Mouse (Mus musculus) stomach, embryonic 15.5 days (tissue): ENCODE measurements around the gene Klhl26. TPM values are rescaled to one million over a fixed set of nuclear protein-coding genes. Genes with fewer than 3 reads are reported as not detected.

Source experiments
- ATAC-seq: fragments of 200-750 bp; cut with Nextera tagmentation; 2 replicates; pipeline ENCODE4 v1.8.0; 2017; ENCODE audit warnings: low read depth, moderate number of reproducible peaks, moderate TSS enrichment; ENCODE audit not compliant: insufficient read depth, low FRiP score
- H3K27ac ChIP-seq: fragments of 300-500 bp; sonication (generic); 2 replicates; pipeline ENCODE4 v1.5.1; 2015; ENCODE audit warnings: mild to moderate bottlenecking, inconsistent platforms
- H3K27me3 ChIP-seq: fragments of 300-500 bp; sonication (generic); replicated peaks from 2 replicates; pipeline ENCODE4 v1.6.1; 2015; ENCODE audit warnings: inconsistent platforms
- H3K36me3 ChIP-seq: fragments of 300-500 bp; sonication (generic); 2 replicates; pipeline ENCODE4 v1.6.1; 2015; ENCODE audit warnings: inconsistent platforms
- H3K4me1 ChIP-seq: fragments of 300-500 bp; sonication (generic); 2 replicates; pipeline ENCODE4 v1.6.1; 2015; ENCODE audit warnings: inconsistent platforms
- H3K4me2 ChIP-seq: fragments of 300-500 bp; sonication (generic); 2 replicates; pipeline ENCODE4 v1.6.1; 2015; ENCODE audit warnings: mild to moderate bottlenecking, inconsistent platforms
- H3K4me3 ChIP-seq: fragments of 300-500 bp; sonication (generic); replicated peaks from 2 replicates; pipeline ENCODE4 v1.5.1; 2015; ENCODE audit warnings: inconsistent platforms
- H3K9ac ChIP-seq: fragments of 300-500 bp; sonication (generic); 2 replicates; pipeline ENCODE4 v1.6.1; 2015; ENCODE audit warnings: inconsistent platforms
- H3K9me3 ChIP-seq: fragments of 300-500 bp; sonication (generic); 2 replicates; pipeline ENCODE4 v1.6.1; 2016; ENCODE audit warnings: inconsistent platforms
- WGBS: fragments of 180-500 bp; shearing (Covaris S2); methylation state at CpG from one replicate; pipeline ENCODE4 v1.1.7; 2015; 5-methylcytosine and 5-hydroxymethylcytosine counted together
- polyA plus RNA-seq: library from polyadenylated mRNA; unstranded; fragments of >200 nt; fragmentation: Nextera tagmentation; extraction: Ambion mirVana; gene quantifications from 2 replicates; pipeline ENCODE4 v1.2.1, GENCODE M21; 2015

Klhl26 gene
- polyA plus RNA-seq, 1 experiment from 2014 or later: 20.5 TPM

DNA sequence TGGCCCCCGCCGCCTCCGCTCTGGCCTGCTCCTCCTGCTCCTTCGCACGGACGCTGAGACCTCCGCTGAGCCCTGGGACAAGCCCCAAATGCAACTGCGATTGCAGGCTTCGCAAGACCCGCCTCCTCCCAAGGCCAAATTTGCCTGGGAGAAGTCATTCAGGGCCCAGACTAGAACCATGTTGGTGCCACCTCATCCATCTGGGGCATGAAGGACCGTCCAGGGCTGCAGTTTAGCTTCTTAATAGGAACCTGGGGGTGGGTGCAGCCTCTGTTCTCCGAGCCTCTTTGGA is 18.9 kb upstream of the Klhl26 start:
- peaks cover 98% of the 10 kb centered on the region for H3K27me3 ChIP-seq
- no peaks in the 10 kb centered on the region for H3K36me3 ChIP-seq
- no peaks in the 10 kb centered on the region for H3K9me3 ChIP-seq
- no peak overlapping the region for H3K27ac ChIP-seq
- 10% methylated on average over 12 of the region's 12 CpGs for WGBS
- no peak overlapping the region for H3K4me2 ChIP-seq
- H3K4me1 ChIP-seq: peaks cover 32% of the 10 kb centered on the region
- no peak overlapping the region; the same call in 1 of the 2 replicates for H3K4me3 ChIP-seq
- no peak for ATAC-seq
- no peak overlapping the region for H3K9ac ChIP-seq

DNA sequence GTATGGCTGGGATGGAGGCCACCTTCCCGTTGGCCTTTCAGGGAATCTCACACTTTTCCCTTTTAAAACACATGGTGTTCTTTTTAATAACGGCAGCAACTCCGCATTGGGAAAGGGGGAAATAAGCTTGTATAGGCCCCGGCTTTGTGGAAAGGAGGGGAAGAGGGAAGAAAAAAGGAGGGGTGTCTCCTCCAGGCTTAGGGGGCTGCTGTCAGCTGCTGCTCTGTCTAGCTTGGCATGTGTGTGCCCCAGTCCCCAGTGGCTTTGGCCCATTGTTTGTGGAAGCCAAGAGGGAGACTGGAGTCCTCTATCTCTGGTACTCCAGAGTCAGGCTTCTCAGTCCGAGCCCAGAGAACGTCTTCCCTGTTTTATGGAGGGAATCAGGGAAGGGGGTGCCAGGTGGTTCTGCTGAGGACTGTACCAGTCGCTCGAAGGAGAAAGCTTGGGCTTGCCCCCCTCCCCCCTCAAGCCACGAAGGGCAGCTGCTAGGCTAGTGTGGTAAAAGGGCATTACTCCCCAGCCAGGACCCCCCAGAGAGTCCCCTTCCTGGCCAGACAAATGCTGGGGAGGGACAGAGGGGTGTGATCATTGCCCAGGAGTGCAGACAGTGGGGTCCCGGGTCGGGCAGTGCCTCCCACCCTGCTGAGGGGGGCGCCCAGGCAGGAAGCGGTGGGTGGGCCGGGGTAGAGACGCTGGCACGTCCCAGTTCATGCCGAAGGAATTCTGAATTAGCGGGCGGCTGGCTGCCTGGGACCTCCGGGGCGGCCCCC is 18.4 kb upstream of the Klhl26 start:
- 8% methylated on average over 20 of the region's 21 CpGs for WGBS
- Histone ChIP-seq H3K4me2 (no peak overlapping the region), H3K9ac (no peak overlapping the region)

DNA sequence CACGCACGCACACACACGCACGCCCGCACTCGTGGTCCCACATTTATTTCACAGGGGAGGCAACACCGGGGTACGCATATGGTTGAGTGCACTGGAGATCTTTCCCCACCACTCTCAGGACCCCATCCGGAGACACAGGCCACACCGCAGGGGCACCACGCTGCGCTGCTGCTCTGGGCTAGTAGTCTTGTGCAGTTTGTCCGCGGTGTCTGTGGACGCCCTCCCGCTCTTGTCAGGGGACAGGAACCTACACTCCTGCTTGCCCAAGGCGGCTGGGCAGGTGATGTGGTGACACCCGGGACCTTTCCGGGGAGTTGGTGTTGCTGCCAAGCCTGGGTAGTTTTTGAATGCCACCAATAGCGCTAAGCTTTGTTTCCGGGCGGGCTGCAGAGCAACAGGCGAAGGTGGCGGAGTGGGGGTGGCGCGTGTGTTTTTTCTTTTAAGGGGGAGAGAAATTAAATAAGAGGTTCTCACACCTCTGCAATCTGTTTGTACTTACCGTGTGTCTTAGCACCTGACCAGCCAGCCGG is 17.7 kb upstream of the Klhl26 start:
- H3K36me3 ChIP-seq: no peaks in the 10 kb centered on the region
- peak overlapping the region; percentile 12; the same call in 1 of the 2 replicates for H3K4me3 ChIP-seq
- no peaks in the 10 kb centered on the region for H3K9me3 ChIP-seq
- no peak overlapping the region for H3K27ac ChIP-seq
- H3K9ac ChIP-seq: no peak overlapping the region
- peaks cover 98% of the 10 kb centered on the region for H3K27me3 ChIP-seq
- WGBS: 4% methylated on average over 28 of the region's 28 CpGs
- peaks cover 35% of the 10 kb centered on the region for H3K4me1 ChIP-seq
- peak overlapping the region; percentile 82; the same call in 1 of the 2 replicates for H3K4me2 ChIP-seq
- ATAC-seq: no peak

More for the DNA sequence above, 18.4 kb upstream of the Klhl26 start:
- H3K27ac ChIP-seq: no peak overlapping the region
- no peak for ATAC-seq
- no peaks in the 10 kb centered on the region for H3K36me3 ChIP-seq
- H3K27me3 ChIP-seq: peaks cover 98% of the 10 kb centered on the region
- no peaks in the 10 kb centered on the region for H3K9me3 ChIP-seq
- H3K4me3 ChIP-seq: no peak overlapping the region; the same call in 1 of the 2 replicates
- peaks cover 30% of the 10 kb centered on the region for H3K4me1 ChIP-seq

DNA sequence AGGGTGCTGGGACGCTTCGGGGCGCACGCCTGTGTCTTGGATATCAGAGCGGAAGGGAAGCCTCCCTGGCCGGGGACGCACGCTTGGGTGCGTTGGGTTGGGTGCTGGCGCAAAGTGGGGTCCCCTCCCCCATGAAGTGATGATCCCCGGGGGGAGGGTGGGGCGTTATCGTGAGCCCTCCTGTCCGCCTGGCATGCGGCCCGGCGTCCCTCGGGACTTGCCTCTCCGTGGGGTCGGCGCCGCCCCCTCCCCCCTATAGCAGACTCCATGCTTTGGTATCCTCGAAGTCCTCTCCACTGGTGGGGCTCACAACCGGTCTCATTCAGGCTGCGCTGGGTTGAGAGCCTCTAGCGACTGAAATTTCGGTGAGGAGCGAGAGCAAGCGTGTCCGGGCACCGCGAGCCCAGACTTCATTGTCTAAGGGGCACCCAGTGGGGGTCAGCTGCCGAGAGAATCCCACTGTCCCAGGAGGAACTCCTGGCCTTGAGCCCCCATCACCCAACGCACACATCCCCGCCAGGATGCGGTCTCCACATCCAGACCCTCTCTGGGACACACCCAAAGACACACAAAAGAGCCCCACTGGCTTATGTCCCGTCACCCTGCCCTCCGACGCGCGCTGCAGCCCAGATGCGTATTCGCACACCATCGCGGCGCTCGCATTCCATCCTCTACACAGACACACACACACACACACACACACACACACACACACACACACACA is 17.1 kb upstream of the Klhl26 start:
- Histone ChIP-seq H3K36me3 (no peaks in the 10 kb centered on the region), H3K27me3 (peaks cover 98% of the 10 kb centered on the region), H3K4me1 (peaks cover 42% of the 10 kb centered on the region), H3K4me3 (peak overlapping the region; percentile 39), H3K27ac (no peak overlapping the region), H3K4me2 (peak overlapping the region; percentile 82), H3K9me3 (no peaks in the 10 kb centered on the region), H3K9ac (no peak overlapping the region)
- WGBS: 1% methylated on average over 47 of the region's 47 CpGs
- ATAC-seq: no peak

DNA sequence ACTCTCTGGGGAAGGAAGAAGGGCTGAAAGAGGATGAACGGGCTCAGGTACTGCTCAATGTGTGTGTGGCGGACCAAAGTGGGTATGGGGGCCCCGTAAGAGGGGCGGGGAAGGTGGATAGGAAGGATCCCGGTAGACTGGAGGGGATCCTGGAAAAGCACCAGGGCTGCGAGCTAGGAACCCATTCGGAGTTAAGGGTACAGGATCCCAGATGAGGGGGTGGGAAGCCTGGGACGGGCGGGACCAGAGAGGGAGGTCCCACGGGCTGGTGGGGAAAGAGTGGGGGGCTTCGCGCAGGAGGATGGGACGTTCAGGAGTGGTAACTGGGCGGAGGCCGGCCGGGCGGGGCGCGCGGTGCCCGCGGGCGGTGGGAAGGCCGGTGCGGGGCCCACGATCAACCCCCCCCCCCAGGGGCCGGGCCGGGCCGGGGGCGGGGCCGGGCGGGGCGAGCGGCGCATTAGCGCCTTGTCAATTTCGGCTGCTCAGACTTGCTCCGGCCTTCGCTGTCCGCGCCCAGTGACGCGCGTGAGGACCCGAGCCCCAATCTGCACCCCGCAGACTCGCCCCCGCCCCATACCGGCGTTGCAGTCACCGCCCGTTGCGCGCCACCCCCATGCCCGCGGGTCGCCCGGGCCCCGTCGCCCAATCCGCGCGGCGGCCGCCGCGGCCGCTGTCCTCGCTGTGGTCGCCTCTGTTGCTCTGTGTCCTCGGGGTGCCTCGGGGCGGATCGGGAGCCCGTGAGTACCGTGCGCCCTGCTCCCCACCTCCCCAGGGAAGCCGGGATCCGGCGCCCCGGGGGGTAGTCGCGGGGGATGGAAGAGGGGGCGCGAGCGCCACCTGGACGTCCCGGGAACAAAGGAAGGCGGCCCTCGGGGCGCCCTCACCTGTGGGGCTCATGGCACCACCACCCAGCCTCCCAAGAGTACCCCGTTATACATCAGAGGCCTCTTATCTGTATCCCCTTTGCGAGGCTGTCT is 16.2 kb upstream of the Klhl26 start, which contains the start of gene Crlf1:
Crlf1 (plus strand) TSS at position 495 of the 977 bp plus-strand sequence.
- Histone ChIP-seq H3K27ac (no peak within 1 kb of the TSS), H3K9ac (no peak within 1 kb of the TSS), H3K36me3 (no peaks in the 10 kb centered on the region), H3K4me2 (peak within 1 kb of the TSS; percentile 82), H3K4me1 (peaks cover 51% of the 10 kb centered on the region), H3K4me3 (peak within 1 kb of the TSS; percentile 39), H3K27me3 (peaks cover 98% of the 10 kb centered on the region), H3K9me3 (no peaks in the 10 kb centered on the region)
- ATAC-seq: no peak
- under 1% methylated on average over 70 of the region's 93 CpGs for WGBS

DNA sequence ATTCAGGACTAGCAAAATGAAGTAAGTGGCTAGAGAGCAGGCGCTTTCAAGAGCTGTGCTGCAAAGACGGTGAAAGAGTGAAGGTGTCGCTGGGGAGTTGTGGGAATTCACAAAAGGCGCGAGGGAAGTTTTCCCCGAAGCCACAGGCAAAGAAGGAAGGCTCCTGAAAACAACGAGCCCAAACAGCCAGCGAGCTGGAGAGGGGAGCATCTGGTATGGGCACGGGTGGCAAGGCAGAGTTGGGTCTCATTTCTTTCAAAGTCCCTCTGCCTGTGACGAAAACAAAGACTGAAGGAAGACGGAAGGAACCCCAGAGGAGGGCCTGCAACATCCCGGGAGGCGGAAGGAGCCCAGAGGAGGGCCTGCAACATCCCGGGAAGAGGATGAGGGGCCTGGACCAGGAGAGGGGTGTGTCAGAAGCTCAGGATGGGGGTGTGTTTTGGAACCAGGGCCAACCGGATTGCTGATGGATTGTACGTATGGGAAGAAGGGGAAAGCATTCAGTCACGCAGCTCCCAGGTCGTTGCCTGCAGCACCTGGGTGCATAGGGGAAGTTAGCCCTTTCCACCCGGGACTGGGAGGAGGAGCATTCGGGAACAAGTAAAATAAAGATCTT is 14.2 kb upstream of the Klhl26 start:
- Histone ChIP-seq H3K36me3 (no peaks in the 10 kb centered on the region), H3K27me3 (peaks cover 96% of the 10 kb centered on the region), H3K4me2 (no peak overlapping the region; the same call in 1 of the 2 replicates), H3K27ac (no peak overlapping the region), H3K9me3 (no peaks in the 10 kb centered on the region), H3K4me1 (peaks cover 57% of the 10 kb centered on the region), H3K4me3 (no peak overlapping the region), H3K9ac (no peak overlapping the region)
- 9% methylated on average over 20 of the region's 20 CpGs for WGBS
- ATAC-seq: no peak

DNA sequence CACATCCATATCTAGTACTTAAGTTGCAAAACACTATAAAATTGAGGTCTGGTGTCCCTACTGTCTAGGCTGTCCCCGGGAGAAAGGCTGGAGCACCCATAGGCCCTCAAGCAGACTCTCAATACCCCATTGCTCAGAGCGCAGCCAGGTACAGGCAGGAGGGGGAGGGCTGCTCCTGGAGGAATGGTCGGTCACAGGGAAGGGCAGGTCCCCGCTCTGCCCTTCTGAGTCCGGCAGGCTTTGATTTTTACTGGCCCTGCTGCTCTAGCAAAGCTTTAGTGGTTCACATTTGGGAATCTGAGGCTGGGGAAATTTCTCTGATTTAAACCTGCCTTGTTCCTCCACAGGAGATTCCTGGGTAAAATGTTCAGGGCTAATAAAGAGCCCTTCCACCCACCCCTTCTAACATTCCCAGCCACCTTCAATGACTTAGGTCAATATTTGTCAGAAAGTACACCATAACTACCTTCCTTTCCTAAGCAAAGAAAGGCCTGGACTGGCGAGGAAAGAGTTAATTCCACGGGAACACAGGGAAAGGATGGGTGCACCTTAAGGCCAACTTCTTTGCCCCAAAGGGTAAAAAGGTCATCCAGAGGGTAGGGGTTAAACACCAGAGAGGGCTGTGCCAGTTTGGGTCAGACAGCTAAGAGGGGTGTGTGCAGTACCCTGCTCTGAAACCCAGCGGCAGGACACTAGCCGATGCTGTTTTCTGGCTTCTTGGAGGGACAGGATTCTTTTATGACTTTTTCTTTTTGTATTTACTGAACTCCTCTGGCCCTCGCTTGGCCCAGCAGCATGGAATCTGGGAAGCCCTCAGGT is 13.5 kb upstream of the Klhl26 start:
- ATAC-seq: no peak
- no peaks in the 10 kb centered on the region for H3K9me3 ChIP-seq
- H3K4me3 ChIP-seq: peak overlapping the region; percentile 35
- H3K9ac ChIP-seq: no peak overlapping the region
- WGBS: 25% methylated on average over 10 of the region's 10 CpGs
- peaks cover 96% of the 10 kb centered on the region for H3K27me3 ChIP-seq
- no peak overlapping the region for H3K27ac ChIP-seq
- no peaks in the 10 kb centered on the region for H3K36me3 ChIP-seq
- H3K4me1 ChIP-seq: peaks cover 57% of the 10 kb centered on the region
- peak overlapping the region; percentile 65; the same call in 1 of the 2 replicates for H3K4me2 ChIP-seq

DNA sequence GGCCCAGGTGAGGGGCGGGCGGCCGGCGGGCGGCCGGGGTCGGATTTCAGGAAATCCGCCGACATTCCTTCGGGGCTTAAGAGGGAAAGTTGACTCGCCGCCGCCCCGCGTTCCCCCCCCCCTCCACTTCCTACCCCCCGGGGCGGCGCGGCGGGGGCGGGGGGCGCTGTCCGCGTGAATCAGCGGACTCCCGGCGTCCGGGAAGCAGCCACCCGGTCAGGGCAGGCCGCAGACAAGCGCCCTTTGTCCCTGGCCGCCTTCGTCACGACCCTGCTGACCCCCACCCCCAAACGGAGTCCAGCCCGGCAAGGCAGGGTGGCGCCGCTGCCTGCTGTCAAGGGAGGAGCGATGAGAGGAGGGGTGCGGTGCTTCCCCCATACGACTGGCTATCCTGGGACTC is 12.8 kb upstream of the Klhl26 start:
- Histone ChIP-seq H3K4me3 (peak overlapping the region; percentile 35), H3K4me2 (peak overlapping the region; percentile 65), H3K4me1 (peaks cover 56% of the 10 kb centered on the region), H3K27me3 (peaks cover 96% of the 10 kb centered on the region), H3K36me3 (no peaks in the 10 kb centered on the region), H3K9ac (0 out of 2 replicates have a peak overlapping the region, but pooled peaks have one; percentile 1), H3K9me3 (no peaks in the 10 kb centered on the region), H3K27ac (no peak overlapping the region)
- no peak for ATAC-seq
- 3% methylated on average over 36 of the region's 41 CpGs for WGBS

DNA sequence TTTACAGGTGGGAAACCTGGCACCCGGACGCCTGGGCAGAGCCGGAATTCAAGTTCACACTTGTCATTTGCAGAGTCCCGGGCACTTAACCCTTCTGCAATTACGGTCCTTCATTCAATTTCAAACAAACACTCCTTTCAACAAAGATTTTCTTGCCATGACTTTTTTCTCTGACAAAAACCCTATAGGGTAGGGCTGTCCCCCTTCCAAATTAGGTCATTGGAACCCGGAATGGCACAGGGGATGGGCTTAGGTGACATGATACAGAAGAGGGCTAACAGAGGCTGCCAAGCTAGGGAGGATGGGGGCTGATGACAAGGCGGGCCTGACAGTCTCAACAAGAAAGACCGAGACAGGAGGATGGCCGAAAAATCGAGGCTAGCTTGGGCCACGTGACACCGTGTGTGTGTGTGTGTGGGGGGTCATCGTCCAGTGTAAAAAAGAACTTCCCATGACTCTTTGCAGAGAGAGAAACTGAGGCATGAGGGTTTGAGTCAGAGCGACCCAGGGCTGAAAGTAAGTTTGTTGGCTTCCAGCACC is 12.2 kb upstream of the Klhl26 start:
- Histone ChIP-seq H3K4me2 (peak overlapping the region; percentile 65), H3K27me3 (peaks cover 94% of the 10 kb centered on the region), H3K36me3 (no peaks in the 10 kb centered on the region), H3K9ac (no peak overlapping the region), H3K9me3 (no peaks in the 10 kb centered on the region), H3K4me1 (peaks cover 50% of the 10 kb centered on the region), H3K4me3 (peak overlapping the region; percentile 36), H3K27ac (peak overlapping the region; percentile 26; the same call in 1 of the 2 replicates)
- 6% methylated on average over 14 of the region's 14 CpGs for WGBS
- ATAC-seq: no peak
